ENCODE assay signal across 8 mouse cellular contexts in the genomic region with DNA sequence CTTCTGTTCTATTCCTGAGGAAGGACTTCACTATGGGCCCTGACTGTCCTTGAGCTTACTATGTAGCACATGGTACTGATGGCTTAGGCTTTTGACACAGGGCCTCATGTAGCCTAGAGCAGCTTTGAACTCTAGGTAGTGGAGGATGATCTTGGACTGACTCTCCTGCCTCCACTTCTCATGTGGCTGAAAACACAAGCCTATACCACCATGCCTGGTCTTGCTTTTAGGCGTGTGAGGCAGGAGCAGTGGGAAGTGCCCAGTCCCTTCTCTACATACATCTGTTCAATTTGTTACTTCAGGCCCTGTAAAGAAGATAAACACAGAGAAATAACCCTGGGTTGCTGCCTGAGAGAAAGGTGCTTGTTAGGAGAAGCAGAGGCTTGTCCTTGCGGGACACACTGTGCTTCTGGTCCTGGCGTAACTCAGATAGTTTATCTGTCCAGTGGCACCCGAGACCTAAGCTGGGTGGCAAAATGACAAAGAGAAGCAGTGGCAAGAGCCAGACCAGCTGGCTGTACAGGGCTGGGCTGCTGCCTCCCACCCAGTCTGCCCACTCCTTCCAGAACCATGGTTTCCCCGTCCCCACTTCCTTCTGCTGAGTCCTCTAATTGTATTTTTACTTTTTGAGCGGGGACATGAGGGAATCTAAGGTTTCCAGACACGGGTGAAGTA. TPM values are rescaled to one million over a fixed set of nuclear protein-coding genes. Genes with fewer than 3 reads are reported as not detected.
DNase-seq lines count a peak whose midpoint lies in the region; ATAC-seq and TF ChIP-seq lines count a peak whose summit lies in the region.

No protein-coding gene starts in this region.

- H3K9ac ChIP-seq in kidney, embryonic 14.5 days (ENCODE audit: low read depth, low read length), result 0 out of 2 replicates have a peak overlapping the region, but pooled peaks have one; percentile 28
- H3K9ac ChIP-seq in embryonic facial prominence, embryonic 12.5 days, result no peak overlapping the region
- H3K9ac ChIP-seq in hindbrain, embryonic 12.5 days, result no peak overlapping the region
- no peak overlapping the region for H3K9ac ChIP-seq in midbrain, embryonic 12.5 days (replicated peaks)

- no peaks in the 10 kb centered on the region for H3K4me1 ChIP-seq in kidney, embryonic 14.5 days (ENCODE audit: control insufficient read depth, insufficient read depth, low read length)
- H3K4me1 ChIP-seq in embryonic facial prominence, embryonic 12.5 days, result peaks cover 11% of the 10 kb centered on the region
- peaks cover 6% of the 10 kb centered on the region; the same call in 1 of the 2 replicates for H3K4me1 ChIP-seq in hindbrain, embryonic 12.5 days
- peaks cover 6% of the 10 kb centered on the region; the same call in 1 of the 2 replicates for H3K4me1 ChIP-seq in midbrain, embryonic 12.5 days
- H3K4me1 ChIP-seq in kidney, adult 2 months (ENCODE audit: control insufficient read depth, insufficient read depth, low read length), result peaks cover 3% of the 10 kb centered on the region; the same call in 1 of the 2 replicates

- no peak for DNase-seq in kidney, postnatal 36 days
- DNase-seq in urinary bladder, adult 18-20 months (ENCODE audit: low spot score in 2 of 2), result no peak
- DNase-seq in kidney, adult 2 months, result no peak
- no peak for DNase-seq in thymus, postnatal 25 days

- H3K27ac ChIP-seq in kidney, embryonic 14.5 days (ENCODE audit: low read depth, low read length), result peak overlapping the region; percentile 42; the same call in 1 of the 2 replicates
- peak overlapping the region; percentile 43 for H3K27ac ChIP-seq in embryonic facial prominence, embryonic 12.5 days
- H3K27ac ChIP-seq in hindbrain, embryonic 12.5 days, result peak overlapping the region; percentile 14; the same call in 1 of the 2 replicates
- H3K27ac ChIP-seq in midbrain, embryonic 12.5 days (replicated peaks), result peak overlapping the region; percentile 27; the same call in 1 of the 2 replicates
- no peak overlapping the region for H3K27ac ChIP-seq in kidney, adult 2 months (ENCODE audit: insufficient read depth, low read depth, low read length)

- peak; percentile 57; the same call in 1 of the 2 replicates for ATAC-seq in kidney, embryonic 14.5 days (ENCODE audit: low FRiP score, low TSS enrichment)
- ATAC-seq in embryonic facial prominence, embryonic 12.5 days (ENCODE audit: insufficient number of reproducible peaks, insufficient read depth, low FRiP score, low TSS enrichment), result no peak
- no peak for ATAC-seq in hindbrain, embryonic 12.5 days (ENCODE audit: low FRiP score)
- no peak for ATAC-seq in midbrain, embryonic 12.5 days (ENCODE audit: low FRiP score, low read depth)

- 48% methylated on average over 7 of the region's 7 CpGs for WGBS in kidney, embryonic 14.5 days
- 55% methylated on average over 7 of the region's 7 CpGs for WGBS in embryonic facial prominence, embryonic 12.5 days
- 70% methylated on average over 7 of the region's 7 CpGs for WGBS in hindbrain, embryonic 12.5 days
- 73% methylated on average over 7 of the region's 7 CpGs for WGBS in midbrain, embryonic 12.5 days
- 76% methylated on average over 7 of the region's 7 CpGs for WGBS in kidney, adult 2 months

- no peaks in the 10 kb centered on the region for H3K27me3 ChIP-seq in kidney, embryonic 14.5 days (ENCODE audit: control insufficient read depth, insufficient read depth, low read length)
- H3K27me3 ChIP-seq in embryonic facial prominence, embryonic 12.5 days, result no peaks in the 10 kb centered on the region
- H3K27me3 ChIP-seq in hindbrain, embryonic 12.5 days, result no peaks in the 10 kb centered on the region
- H3K27me3 ChIP-seq in midbrain, embryonic 12.5 days, result no peaks in the 10 kb centered on the region
- H3K27me3 ChIP-seq in kidney, adult 2 months (replicated peaks; ENCODE audit: control insufficient read depth, insufficient read depth, low read length), result no peaks in the 10 kb centered on the region

- TF ChIP-seq POLR2A in kidney, adult 2 months (IDR thresholded peaks at IDR 0.05; ENCODE audit: low read depth, low read length), result no peak

- H3K4me2 ChIP-seq in kidney, embryonic 14.5 days (replicated peaks; ENCODE audit: low read depth, low read length), result no peak overlapping the region
- no peak overlapping the region for H3K4me2 ChIP-seq in embryonic facial prominence, embryonic 12.5 days (replicated peaks)
- H3K4me2 ChIP-seq in hindbrain, embryonic 12.5 days (replicated peaks), result no peak overlapping the region
- no peak overlapping the region for H3K4me2 ChIP-seq in midbrain, embryonic 12.5 days (replicated peaks)

- H3K36me3 ChIP-seq in kidney, embryonic 14.5 days (ENCODE audit: control insufficient read depth, insufficient read depth, low read length), result no peaks in the 10 kb centered on the region
- no peaks in the 10 kb centered on the region for H3K36me3 ChIP-seq in embryonic facial prominence, embryonic 12.5 days
- no peaks in the 10 kb centered on the region for H3K36me3 ChIP-seq in hindbrain, embryonic 12.5 days
- no peaks in the 10 kb centered on the region for H3K36me3 ChIP-seq in midbrain, embryonic 12.5 days
- H3K36me3 ChIP-seq in kidney, adult 2 months (ENCODE audit: control insufficient read depth, insufficient read depth, low read length), result no peaks in the 10 kb centered on the region

- TF ChIP-seq CTCF in kidney, adult 2 months (conservative IDR thresholded peaks at IDR 0.05; ENCODE audit: insufficient read depth, insufficient read length, low read depth, low read length), result no peak

- H3K9me3 ChIP-seq in kidney, embryonic 14.5 days (ENCODE audit: control insufficient read depth, low read length), result no peaks in the 10 kb centered on the region
- no peaks in the 10 kb centered on the region for H3K9me3 ChIP-seq in embryonic facial prominence, embryonic 12.5 days
- no peaks in the 10 kb centered on the region for H3K9me3 ChIP-seq in hindbrain, embryonic 12.5 days (replicated peaks)
- no peaks in the 10 kb centered on the region for H3K9me3 ChIP-seq in midbrain, embryonic 12.5 days

- H3K4me3 ChIP-seq in kidney, embryonic 14.5 days (ENCODE audit: low read length), result no peak overlapping the region
- no peak overlapping the region for H3K4me3 ChIP-seq in embryonic facial prominence, embryonic 12.5 days
- H3K4me3 ChIP-seq in hindbrain, embryonic 12.5 days, result no peak overlapping the region
- H3K4me3 ChIP-seq in midbrain, embryonic 12.5 days, result no peak overlapping the region
- no peak overlapping the region for H3K4me3 ChIP-seq in kidney, adult 2 months (ENCODE audit: insufficient read depth, low read depth, low read length)

RNA-seq across cellular contexts. Expression of a gene that starts 14.9 kb away (rescaled TPM):
- polyA plus RNA-seq in kidney, embryonic 14.5 days (2014; fragmentation: Nextera tagmentation; extraction: Ambion mirVana), result 322 and 463 TPM in 2 replicates
- polyA plus RNA-seq in embryonic facial prominence, embryonic 12.5 days (2016; fragmentation: Nextera tagmentation; extraction: Ambion mirVana), result 387 and 404 TPM in 2 replicates
- polyA plus RNA-seq in hindbrain, embryonic 12.5 days (2016; fragmentation: Nextera tagmentation; extraction: Ambion mirVana), result 405 and 424 TPM in 2 replicates
- polyA plus RNA-seq in midbrain, embryonic 12.5 days (2016; fragmentation: Nextera tagmentation; extraction: Ambion mirVana), result 422 and 441 TPM in 2 replicates
- polyA plus RNA-seq in kidney, adult 2 months (2012; rRNA removed), result 150 and 168 TPM in 2 replicates

RNA-seq across cellular contexts. Expression of a gene that starts 40.1 kb away (rescaled TPM):
- 10.3 and 24.7 TPM in 2 replicates for polyA plus RNA-seq in kidney, embryonic 14.5 days (2014; fragmentation: Nextera tagmentation; extraction: Ambion mirVana)
- 34.4 and 38.5 TPM in 2 replicates for polyA plus RNA-seq in embryonic facial prominence, embryonic 12.5 days (2016; fragmentation: Nextera tagmentation; extraction: Ambion mirVana)
- 24.9 and 30.8 TPM in 2 replicates for polyA plus RNA-seq in hindbrain, embryonic 12.5 days (2016; fragmentation: Nextera tagmentation; extraction: Ambion mirVana)
- polyA plus RNA-seq in midbrain, embryonic 12.5 days (2016; fragmentation: Nextera tagmentation; extraction: Ambion mirVana), result 20.6 and 24.3 TPM in 2 replicates
- polyA plus RNA-seq in kidney, adult 2 months (2012; rRNA removed), result 17.9 and 21.9 TPM in 2 replicates
